Mouse (Mus musculus) spleen, postnatal 0 days (tissue): ENCODE measurements around the gene Dab2. TPM values are rescaled to one million over a fixed set of nuclear protein-coding genes. Genes with fewer than 3 reads are reported as not detected.

ENCODE experiments used
- polyA plus RNA-seq: library from polyadenylated mRNA; unstranded; fragments of >200 nt; fragmentation: Nextera tagmentation; extraction: Ambion mirVana; gene quantifications from 2 replicates; pipeline ENCODE4 v1.2.1, GENCODE M21; 2015

Gene Dab2
- polyA plus RNA-seq: 13.0 and 17.4 TPM in 2 replicates

GRCm38 (mm10) chr15:6299554-6299953 is at the start of gene Dab2:
Dab2 (plus strand) TSS chr15:6299788.

GRCm38 (mm10) chr15:6445135-6445534 is 145.5 kb downstream of the Dab2 start, which contains the start of gene C9:
C9 (plus strand) TSS chr15:6445327.

Other genes with a start within 250 kb of the Dab2 start
- not detected in 2 replicates for gene C9, start 145.5 kb downstream of the Dab2 start, polyA plus RNA-seq
- 69.6 and 71.4 TPM in 2 replicates for gene Fyb, start 223.1 kb downstream of the Dab2 start, polyA plus RNA-seq